Mouse (Mus musculus): ENCODE results near the gene Cisd3.
"Not testable (repeated sequence)": the region's sequence is repeated elsewhere in the genome, so short reads cannot be mapped to it uniquely, and the experiment has no call there.

The Cisd3 gene

GRCm38 (mm10) chr11:97711200-97711900 is 25.7 kb downstream of the Cisd3 start:
- no peak for DNase-seq (ENCODE audit: low spot score in 2 of 2)

- no peak for DNase-seq (ENCODE audit: low spot score in 2 of 2)
Observed at GRCm38 (mm10) chr11:97712286-97712685, 26.7 kb downstream of the Cisd3 start.

- DNase-seq (ENCODE audit: low spot score in 2 of 2): no peak
Observed at GRCm38 (mm10) chr11:97713896-97714295, 28.3 kb downstream of the Cisd3 start.

- DNase-seq (ENCODE audit: low spot score in 2 of 2): no peak
Observed at GRCm38 (mm10) chr11:97714356-97714755, 28.7 kb downstream of the Cisd3 start.

GRCm38 (mm10) chr11:97714784-97715760 is 29.4 kb downstream of the Cisd3 start:
- peak; percentile 28 to 45 for DNase-seq (ENCODE audit: low spot score in 2 of 2)

DNA sequence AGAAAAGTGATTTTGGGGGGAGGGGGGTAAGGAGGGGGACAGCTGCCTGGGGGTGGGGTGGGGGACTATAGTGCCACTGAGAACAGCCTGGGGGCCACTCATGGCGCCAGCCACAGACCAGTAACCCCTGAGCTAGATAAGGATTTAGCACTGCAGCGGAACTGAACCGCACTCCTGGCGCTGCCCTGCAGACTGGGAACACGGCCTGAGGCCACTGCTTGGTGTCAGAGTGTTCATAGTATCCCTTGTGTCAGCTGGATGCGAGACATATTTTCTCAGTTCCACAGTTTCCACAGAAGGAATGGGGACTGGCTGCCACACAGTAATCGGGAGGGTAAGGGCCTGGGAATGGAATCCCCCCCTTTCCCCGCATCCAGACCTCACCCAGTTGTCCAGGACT is 30.4 kb downstream of the Cisd3 start:
- DNase-seq (ENCODE audit: low spot score in 2 of 2): no peak

GRCm38 (mm10) chr11:97717369-97718280 is 32.0 kb downstream of the Cisd3 start:
- DNase-seq (ENCODE audit: low spot score in 2 of 2): no peak

- no peak for DNase-seq (ENCODE audit: low spot score in 2 of 2)
Observed at GRCm38 (mm10) chr11:97718281-97718860, 32.7 kb downstream of the Cisd3 start.

DNA sequence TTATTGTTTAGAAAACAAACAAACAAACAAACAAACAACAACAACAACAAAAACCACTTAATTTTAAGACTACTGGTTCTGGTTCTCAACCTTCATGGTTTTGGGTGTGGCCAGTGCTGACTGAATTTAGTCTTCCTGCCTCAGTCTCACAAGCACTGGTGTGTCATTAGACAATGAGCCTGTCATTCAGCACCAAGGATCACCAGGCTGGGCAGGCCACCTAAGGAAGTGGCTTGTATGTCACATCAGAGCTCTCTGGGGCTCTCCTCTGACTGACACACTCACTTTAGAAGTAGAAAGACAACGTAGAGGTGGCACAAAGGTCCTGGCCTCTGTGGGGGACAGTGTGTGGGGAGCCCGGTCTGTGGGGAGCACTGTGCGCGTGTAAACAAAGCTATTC is 33.4 kb downstream of the Cisd3 start:
- no peak for DNase-seq (ENCODE audit: low spot score in 2 of 2)

- no peak for DNase-seq (ENCODE audit: low spot score in 2 of 2)
Observed at GRCm38 (mm10) chr11:97721338-97721737, 35.7 kb downstream of the Cisd3 start.

- DNase-seq (ENCODE audit: low spot score in 2 of 2): no peak
Observed at GRCm38 (mm10) chr11:97723709-97724108, 38.1 kb downstream of the Cisd3 start.

DNA sequence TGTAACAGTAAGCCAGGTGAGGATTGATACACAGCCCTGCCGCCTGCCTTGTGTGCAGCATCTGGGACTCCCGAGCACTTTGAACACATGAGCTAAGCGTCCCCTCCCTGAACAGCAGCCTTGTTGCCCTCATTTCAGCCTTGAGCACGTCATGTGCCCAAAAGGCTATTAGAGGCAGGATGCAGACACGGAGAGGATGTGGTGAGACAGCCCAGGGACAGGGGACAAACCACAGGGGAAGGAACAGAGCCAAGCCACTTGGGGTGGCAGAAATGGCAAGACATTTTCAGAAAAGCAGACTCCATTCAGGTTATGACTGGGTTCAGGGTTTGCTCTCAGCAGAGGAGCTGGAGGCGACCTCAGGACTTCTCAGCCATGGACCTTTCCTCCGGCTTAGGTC is 42.7 kb downstream of the Cisd3 start:
- no peak for DNase-seq (ENCODE audit: low spot score in 2 of 2)

GRCm38 (mm10) chr11:97728730-97729129 is 43.1 kb downstream of the Cisd3 start:
- DNase-seq (ENCODE audit: low spot score in 2 of 2): no peak

GRCm38 (mm10) chr11:97733689-97734088 is 48.1 kb downstream of the Cisd3 start:
- no peak for DNase-seq (ENCODE audit: low spot score in 2 of 2)

- DNase-seq (ENCODE audit: low spot score in 2 of 2): not testable (repeated sequence)
Observed at GRCm38 (mm10) chr11:97734810-97735209, 49.2 kb downstream of the Cisd3 start.

GRCm38 (mm10) chr11:97736645-97737044 is 51.0 kb downstream of the Cisd3 start:
- DNase-seq (ENCODE audit: low spot score in 2 of 2): no peak

DNA sequence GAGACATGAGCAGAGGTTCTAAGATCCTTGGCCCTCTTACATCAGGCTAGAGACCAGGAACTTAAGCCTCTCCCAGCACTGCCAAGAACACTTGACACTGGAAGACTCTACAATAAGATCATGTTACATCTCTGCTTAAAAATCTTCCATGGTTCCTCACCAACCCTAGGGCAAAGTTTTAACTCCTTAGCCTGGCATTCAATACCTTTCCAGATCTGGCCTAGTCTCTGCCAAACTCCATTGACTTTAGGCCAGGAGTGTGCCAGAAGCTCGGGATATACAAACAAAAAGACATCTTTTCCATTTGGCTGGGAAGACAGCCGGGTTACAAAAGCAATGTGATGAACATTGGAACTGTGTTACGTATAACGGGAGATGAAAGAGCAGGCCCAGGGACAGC is 52.0 kb downstream of the Cisd3 start:
- DNase-seq (ENCODE audit: low spot score in 2 of 2): no peak
